Mouse (Mus musculus): ENCODE measurements around the gene Slc16a2.

Slc16a2 gene

GRCm38 (mm10) chrX:103741215-103742056 lies 80.3 kb downstream of the Slc16a2 start:
- POLR2A ChIA-PET: no interaction called here
- CTCF ChIA-PET: no interaction called here

- ChIA-PET POLR2A (no interaction called here), CTCF (no interaction called here)
These were observed 87.7 kb downstream of the Slc16a2 start for GRCm38 (mm10) chrX:103734041-103734625.

- ChIA-PET POLR2A (no interaction called here), CTCF (no interaction called here)
These were observed 88.7 kb downstream of the Slc16a2 start for GRCm38 (mm10) chrX:103733091-103733490.

GRCm38 (mm10) chrX:103732033-103732703 lies 89.6 kb downstream of the Slc16a2 start:
- CTCF ChIA-PET: no interaction called here
- POLR2A ChIA-PET: no interaction called here

DNA sequence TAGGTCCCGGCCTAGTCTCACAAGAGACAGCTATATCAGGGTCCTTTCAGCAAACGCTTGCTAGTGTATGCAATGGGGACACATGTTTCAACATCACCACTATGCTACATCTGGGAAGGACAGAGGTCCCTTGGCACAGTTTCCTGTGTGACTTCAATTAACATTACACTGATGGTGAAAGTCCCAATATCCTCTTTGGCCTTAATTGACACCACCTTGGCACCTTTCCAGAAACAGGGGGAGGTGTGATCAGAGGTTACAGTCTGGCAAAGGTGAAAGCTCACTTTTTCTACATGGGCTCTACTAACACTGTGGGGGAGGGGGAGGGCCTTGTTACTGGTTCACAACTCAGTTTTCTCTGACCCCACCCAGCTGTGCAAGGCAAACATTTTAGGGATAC lies 99.3 kb downstream of the Slc16a2 start:
- ChIA-PET CTCF (no interaction called here), POLR2A (no interaction called here)

DNA sequence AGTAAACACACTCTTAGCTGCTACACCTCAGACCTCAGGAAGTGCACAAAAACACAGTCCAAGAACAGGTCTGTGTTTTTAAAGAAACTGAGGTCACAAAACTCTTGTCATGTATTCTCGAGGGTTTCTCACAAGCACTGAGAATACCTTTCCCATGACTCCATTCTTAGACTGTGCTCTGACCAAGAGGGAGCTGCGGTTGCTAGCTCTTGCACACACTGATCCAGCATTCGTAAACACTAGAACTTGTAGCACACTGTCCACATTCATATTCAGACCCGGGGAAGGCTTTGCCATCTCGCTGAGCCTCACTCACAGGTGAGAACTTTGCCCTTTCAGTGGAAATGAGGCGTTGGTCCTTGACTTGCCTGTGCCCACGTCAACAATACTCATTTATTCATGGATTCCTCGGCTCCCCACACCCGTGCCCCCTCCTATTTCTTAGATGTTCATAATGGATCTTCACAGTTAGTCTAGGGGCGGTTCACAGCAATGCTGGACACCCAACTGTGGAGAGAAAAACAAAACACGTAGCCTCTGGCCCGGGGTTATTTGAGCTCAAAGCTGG lies 102.1 kb downstream of the Slc16a2 start:
- CTCF ChIA-PET: no interaction called here
- POLR2A ChIA-PET: no interaction called here

- ChIA-PET POLR2A (no interaction called here), CTCF (no interaction called here)
These were observed 108.9 kb downstream of the Slc16a2 start for GRCm38 (mm10) chrX:103712922-103713321.

- ChIA-PET CTCF (no interaction called here), POLR2A (interaction anchor here in 1 of 4 experiments (0.6 kb wide), 1 partner anchor 166 kb away, joined by 4 read pairs; no protein-coding TSS in a partner anchor)
These were observed 112.1 kb downstream of the Slc16a2 start for GRCm38 (mm10) chrX:103709671-103710070.

GRCm38 (mm10) chrX:103708592-103708991 lies 113.2 kb downstream of the Slc16a2 start:
- POLR2A ChIA-PET: no interaction called here

DNA sequence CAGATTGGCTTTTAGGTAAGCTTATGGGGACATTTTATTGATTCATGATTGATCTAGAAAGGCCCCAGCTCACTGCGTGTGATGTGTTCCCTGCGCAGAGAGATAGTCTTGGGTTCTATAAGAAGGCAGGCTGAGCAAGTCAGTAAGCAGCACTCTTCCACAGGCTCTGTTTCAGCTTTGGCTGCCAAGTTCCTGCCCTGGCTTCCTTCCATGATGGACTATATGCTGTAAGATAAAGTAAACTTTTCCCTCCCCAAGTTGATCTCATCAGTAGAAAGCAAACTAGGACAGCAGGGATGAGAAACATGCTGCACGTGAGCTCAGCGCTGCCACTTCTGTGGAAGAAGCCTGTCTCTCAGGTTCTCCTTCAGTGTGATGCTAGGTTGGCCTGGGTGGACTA lies 117.2 kb downstream of the Slc16a2 start:
- ChIA-PET POLR2A (interaction anchor here in 1 of 4 experiments (0.7 kb wide), 1 partner anchor 192 kb away, joined by 3 read pairs; no protein-coding TSS in a partner anchor), CTCF (interaction anchor here in 1 of 4 experiments (0.5 kb wide), 1 partner anchor 50 kb away, joined by 4 read pairs; no protein-coding TSS in a partner anchor)

More at GRCm38 (mm10) chrX:103708592-103708991, 113.2 kb downstream of the Slc16a2 start:
- CTCF ChIA-PET: no interaction called here

GRCm38 (mm10) chrX:103704024-103704423 lies 117.8 kb downstream of the Slc16a2 start:
- ChIA-PET POLR2A (no interaction called here), CTCF (interaction anchor here in 1 of 4 experiments (0.5 kb wide), 1 partner anchor 49 kb away, joined by 4 read pairs; no protein-coding TSS in a partner anchor)

DNA sequence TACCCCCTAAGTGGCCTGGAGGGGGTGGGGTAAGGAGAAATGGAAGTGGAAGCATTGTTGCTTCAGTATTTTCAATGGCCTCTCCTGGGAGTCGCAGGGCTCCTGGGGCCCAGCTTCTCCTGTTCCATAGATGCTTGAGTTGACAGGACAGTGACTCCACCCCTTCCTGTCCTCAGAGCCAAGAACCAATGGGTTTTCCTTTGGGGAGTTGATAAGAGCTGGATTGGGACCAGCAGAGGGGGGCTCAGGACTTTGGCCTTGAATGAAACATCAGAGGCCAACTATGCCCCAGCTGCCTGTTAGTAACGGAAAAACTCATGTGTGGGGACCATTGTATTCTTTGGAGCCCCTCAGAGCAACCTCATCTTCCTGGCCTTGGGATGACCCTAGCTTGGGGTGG lies 124.0 kb downstream of the Slc16a2 start:
- CTCF ChIA-PET: no interaction called here
- POLR2A ChIA-PET: no interaction called here

GRCm38 (mm10) chrX:103696081-103696519 lies 125.7 kb downstream of the Slc16a2 start:
- POLR2A ChIA-PET: interaction anchor here in 1 of 4 experiments (0.6 to 0.7 kb wide), 3 partner anchors 190 to 714 kb away, joined by 3 to 5 read pairs (median 4); no protein-coding TSS in a partner anchor
- CTCF ChIA-PET: interaction anchor here in 1 of 4 experiments (1.1 kb wide), 1 partner anchor 241 kb away, joined by 3 read pairs; no protein-coding TSS in a partner anchor

GRCm38 (mm10) chrX:103695165-103695996 lies 126.4 kb downstream of the Slc16a2 start:
- ChIA-PET POLR2A (interaction anchor here in 1 of 4 experiments (0.5 to 0.7 kb wide), 4 partner anchors 190 to 714 kb away, joined by 3 to 5 read pairs (median 4); no protein-coding TSS in a partner anchor), CTCF (interaction anchor here in 1 of 4 experiments (1.1 kb wide), 1 partner anchor 242 kb away, joined by 3 read pairs; no protein-coding TSS in a partner anchor)

GRCm38 (mm10) chrX:103694787-103695164 lies 127.0 kb downstream of the Slc16a2 start:
- POLR2A ChIA-PET: interaction anchor here in 1 of 4 experiments (0.5 kb wide), 1 partner anchor 270 kb away, joined by 4 read pairs; no protein-coding TSS in a partner anchor
- CTCF ChIA-PET: no interaction called here

- CTCF ChIA-PET: no interaction called here
- POLR2A ChIA-PET: no interaction called here
These were observed 127.4 kb downstream of the Slc16a2 start for GRCm38 (mm10) chrX:103694381-103694780.

- ChIA-PET POLR2A (interaction anchor here in 1 of 4 experiments (1.3 kb wide), 1 partner anchor 224 kb away, joined by 3 read pairs; no protein-coding TSS in a partner anchor), CTCF (no interaction called here)
These were observed 128.9 kb downstream of the Slc16a2 start for GRCm38 (mm10) chrX:103692916-103693315.

- POLR2A ChIA-PET: no interaction called here
- CTCF ChIA-PET: no interaction called here
These were observed 133.2 kb downstream of the Slc16a2 start for GRCm38 (mm10) chrX:103688551-103688950.

DNA sequence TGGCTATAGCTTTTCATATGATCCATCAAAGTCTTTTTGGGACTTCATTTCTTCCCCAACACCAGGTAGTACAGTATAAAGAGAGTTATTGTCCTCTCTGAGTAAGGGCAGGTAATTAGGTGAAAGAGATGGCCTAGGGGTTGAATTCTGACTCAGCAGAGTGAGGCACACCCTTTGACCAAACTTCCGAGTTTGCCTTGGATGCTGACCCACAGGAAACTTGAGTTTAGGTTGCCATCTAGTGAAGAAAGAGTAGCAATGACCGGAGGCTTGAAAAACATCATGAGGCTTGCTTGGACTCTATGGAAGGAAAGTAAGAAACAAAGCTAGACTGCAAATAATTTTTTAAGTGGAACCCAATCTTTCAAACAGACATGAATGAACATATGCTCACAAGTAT lies 147.1 kb downstream of the Slc16a2 start:
- POLR2A ChIA-PET: no interaction called here
- CTCF ChIA-PET: interaction anchor here in 1 of 4 experiments (0.6 kb wide), 1 partner anchor 564 kb away, joined by 3 read pairs; no protein-coding TSS in a partner anchor
